Mouse (Mus musculus): ENCODE measurements around the gene 4933428G20Rik.

The 4933428G20Rik gene

DNA sequence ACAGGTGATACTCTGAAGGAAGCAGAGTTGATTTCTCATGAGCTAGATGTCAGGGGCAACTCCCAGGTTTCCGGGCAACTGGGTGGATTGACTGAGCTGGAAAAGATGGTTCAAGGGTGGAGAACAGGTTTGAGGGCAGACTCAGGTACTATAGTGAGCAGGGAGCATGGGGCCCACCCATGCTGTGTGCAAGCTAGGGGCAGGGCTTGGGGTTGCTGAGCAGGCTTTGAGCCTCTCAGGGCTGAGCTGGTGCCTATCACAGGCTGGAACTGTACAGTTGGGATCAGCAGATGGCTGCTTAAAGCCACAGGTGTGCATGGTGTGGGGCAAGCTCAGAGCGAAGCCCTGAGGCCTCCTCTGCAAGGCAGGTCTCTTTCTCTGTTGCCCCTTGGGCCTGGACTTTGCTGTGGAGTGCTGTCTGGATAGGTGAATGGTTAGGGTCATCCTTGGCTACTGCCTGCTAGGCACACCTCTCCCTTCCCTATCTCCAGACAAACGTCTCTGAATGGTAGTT lies 38.8 kb downstream of the 4933428G20Rik start:
- no peak for DNase-seq

DNA sequence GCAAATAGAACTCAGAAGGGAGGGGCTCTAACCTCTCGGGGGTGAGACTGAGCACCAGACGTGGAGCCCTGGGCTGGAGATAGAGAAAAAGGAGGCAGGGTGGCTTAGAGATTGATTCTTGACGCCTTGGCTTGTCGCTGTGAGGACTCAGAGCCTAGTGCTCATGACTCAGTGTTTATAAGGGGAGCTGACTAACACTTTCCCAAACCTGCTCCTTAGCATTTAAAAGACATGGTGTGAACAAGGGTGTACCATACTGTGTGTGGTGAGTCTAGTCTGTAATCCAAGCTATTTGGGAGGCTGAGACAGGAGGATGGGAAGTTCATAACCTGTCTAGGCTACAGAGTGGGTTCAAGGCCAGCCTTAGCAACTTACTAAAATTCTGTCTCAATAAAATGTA lies 43.0 kb downstream of the 4933428G20Rik start:
- DNase-seq = no peak

DNA sequence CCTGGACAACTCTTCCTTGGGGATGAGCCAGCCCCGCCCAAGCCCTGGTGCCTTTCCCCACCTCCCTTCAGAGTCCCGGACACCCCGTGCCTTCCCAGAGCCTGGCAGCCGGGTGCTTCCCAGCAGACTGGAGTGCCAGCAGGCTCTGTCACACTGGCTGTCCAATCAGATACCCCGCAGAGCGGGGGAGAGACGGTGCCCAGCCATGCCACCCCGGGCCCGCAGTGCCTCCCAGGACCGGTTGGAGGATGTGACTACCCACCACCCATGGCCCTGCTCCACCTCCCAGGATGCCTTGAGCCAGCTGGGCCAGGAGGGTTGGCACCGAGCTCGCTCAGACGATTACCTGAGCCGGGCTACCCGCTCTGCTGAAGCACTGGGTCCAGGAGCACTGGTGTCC lies 48.5 kb downstream of the 4933428G20Rik start:
- DNase-seq = no peak

DNA sequence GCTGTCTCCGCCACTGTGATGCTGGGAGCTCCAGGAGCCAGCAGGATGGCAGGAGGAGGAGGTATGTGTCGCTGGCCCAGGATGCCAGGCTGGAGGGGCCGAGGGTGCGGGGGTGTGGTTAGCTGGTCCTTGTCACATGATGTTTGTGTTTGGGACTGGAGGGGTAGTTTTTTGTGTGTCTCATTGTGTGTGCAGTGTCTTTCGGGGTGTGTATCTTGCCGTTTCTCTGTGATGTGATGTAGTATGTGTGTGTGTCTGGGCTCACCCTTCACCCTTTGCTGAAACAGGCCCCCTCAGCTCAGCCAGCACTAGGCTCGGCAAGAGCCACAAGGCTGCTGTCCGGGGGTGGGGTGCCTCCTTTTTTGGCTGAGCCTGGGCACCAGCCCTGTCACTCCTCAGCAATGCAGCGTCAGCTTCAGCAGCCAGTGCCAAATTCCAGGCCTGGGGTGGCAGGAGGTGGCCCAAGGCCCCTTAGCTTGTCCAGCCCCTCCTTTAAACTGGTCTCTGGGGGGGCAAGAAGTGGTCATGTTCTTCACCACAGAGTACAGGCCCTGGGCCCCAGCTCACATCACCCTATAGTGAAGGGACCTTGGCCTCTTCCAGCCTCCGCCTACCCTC lies 49.7 kb downstream of the 4933428G20Rik start:
- DNase-seq = peak; percentile 57 to 71

DNA sequence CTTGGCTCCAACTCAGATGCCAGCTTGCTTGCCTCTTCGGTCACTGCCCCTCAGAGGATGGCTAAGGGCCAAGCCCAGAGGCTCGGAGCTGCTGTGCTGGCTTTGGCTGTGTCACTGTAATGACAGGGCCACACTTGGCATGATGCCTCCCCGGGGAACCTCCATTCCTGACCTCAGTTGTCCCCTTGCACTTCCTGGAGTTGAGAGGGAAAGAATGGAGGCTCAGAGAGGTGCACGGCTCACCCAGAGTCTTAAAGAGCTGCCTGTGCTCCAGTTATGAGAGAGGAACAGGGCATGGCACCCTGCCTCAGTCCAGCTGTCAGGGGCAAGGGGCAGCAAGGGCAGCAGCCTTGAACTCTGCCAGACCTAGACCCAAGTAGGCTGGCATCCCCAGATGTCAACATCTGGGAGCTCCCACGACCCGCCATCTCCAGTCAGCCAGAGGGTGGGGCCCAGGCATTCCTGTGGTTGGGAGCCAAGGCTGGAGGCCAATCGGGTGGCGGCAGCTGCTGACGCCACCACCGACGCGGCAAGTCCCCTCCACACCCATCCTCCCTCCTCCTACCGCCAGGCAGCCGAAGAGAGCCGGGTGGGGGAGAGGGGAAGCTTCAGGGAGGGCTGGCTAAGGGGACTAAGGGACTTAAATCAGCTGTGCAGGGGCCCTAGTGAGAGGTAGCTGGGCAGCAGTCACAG lies 50.4 kb downstream of the 4933428G20Rik start:
- peak; percentile 88 to 94 for DNase-seq

DNA sequence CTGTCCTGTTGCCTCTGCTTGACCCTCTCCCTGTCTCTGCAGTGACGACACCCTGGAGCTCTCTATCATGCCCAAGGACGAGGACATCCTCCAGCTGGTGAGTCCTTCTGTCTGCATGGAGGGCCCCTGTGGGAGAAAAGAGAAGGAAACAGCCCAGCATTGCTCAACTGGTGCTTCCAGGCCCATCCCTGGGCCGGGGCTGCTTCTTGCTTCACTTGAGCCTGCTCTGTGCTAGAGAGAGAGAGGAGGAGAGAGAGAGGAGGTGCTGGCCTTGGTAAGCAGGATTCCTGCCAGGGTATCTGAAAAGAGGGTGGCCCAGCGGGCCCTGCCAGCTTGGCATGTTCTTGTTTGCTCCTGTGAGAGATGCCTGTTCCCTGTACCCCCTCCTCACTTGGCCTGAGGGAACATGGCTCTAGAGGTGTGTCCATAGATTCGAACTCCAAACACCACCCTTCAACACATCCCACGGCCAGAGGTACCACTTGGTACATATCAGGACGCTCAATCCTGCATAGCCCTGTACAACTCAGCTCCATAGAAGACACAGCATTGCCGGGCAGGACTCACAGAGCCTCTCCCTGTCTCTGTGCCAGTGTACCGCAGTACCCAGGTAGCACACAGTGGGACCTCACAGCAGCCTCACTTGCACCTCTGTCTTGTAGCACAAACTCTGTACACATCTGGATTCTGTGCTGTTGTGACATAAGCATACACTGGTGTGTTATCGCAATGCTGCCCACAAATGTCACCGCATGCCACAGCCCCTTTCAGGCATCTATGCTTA lies 51.3 kb downstream of the 4933428G20Rik start:
- peak in 1 of 2 experiments; percentile 61 for DNase-seq

DNA sequence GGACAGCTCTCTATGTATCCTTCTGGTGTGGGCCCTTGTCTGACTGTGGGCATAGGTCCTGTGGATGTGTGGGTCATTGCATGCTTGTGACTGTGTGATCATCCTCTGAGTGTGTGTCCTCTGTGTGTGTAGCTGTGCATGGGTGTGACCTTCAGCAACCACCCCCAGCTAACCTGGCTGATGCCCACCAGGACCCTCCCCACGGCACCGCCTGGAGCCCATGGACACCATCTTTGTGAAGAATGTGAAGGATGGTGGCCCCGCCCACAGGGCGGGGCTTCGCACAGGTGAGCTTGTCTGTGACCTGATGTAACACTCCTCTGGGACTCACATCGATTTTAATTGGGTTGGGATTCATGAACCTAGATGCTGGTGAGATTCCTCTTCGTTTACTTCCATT lies 52.2 kb downstream of the 4933428G20Rik start:
- DNase-seq = no peak

DNA sequence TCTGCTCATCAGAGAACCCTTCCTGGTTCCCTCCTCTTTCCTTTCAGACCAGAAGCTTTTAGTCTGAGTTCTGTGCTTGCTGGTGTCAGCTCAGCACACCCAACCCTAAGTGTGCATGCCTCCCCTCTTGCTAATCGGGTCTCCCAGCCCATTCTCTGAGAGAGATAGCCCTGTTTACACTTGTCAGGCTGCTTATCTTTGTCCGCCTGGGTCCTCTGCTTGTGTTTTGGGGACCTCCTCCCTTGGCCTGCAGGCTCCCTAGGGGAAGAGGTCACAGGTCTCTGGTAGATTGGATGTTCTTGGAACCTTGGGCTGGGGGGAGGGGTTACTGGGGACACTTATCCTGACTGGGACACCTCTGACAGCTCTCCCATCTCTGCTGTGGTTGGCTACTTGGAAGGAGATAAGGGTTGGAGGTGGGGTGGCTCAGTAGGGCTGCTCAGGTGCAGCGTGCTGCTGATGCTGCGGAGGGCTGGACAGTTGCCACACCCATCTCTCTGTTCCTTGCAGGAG lies 54.1 kb downstream of the 4933428G20Rik start:
- no peak for DNase-seq

DNA sequence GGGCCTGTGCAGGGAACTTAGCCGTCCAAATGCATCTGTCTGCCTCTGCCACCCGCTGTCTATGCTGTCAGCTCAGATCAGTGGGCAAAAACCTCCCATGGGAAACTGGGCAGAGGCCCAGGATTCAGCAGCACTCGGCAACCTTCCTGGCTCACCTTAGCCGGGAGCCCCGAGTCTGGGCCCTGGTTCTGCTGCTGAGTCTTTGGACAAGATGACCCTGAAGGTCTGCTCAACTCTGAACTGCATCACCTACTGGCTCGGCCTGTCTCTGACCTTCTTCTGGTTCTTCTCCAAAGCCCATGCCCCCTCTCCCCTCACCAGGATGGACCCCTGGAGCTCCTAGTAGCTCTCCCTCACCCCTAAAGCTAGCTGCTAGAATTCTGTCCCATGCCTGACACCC lies 54.5 kb downstream of the 4933428G20Rik start:
- no peak for DNase-seq

DNA sequence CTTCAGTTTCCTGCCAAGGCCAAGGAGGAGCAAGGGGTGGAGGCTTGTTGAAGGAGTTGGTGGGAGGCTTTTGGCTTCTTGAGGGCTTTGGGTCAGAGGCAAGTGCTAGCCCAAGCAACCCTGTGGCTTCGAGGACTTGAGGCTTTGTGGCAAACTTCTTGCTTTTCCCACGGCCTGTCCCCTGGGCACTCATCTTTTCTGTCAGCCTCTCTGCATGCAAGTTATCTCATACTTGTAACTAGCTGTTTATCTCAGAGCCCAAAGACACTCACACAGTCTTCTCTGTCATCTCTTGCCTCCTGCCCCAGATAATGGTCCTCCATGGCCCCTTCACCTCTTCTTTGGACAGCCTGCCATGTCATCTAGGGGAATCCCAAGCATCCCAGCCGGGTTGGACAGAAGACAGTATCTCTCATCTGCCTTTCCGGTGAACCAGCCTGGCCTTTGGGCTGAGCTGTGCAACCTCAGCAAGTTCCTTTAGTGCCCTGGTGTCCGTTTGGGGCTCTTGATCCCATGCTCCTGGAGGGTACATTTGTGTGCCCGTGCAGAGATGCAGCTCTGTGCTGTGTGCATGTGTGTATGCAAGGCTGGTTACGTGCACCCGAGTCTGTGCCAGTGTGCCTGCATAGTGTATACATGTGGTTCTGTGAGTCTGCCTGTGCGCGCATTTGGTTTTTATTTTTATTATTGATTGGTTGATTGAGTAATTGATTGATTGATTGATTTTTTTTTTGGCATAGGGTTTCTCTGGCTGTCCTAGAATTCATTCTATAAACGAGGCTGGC lies 57.1 kb downstream of the 4933428G20Rik start:
- DNase-seq = no peak

DNA sequence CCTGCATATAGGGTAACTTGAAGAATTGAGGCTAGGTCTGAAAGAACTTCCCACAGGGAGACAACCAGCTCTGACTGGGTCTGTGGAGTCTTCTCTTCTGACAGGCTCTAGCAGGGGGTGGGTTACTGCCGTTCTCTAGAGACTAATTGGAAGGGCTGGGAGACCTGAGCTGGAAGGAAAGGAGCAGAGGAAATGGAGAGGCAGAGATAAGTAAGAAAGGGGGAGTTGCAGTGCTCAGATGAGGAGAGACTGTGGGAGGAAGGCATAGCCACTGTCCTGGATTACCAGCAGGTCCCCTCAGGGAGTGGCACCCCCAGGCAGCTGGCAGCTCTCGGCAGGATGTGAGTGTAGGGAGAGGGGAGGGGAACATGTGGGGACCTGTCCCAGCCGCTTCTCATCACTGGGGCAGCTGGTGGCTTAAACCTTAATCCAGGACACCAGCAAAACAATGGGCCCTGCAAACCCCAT lies 58.4 kb downstream of the 4933428G20Rik start:
- peak in 1 of 2 experiments; percentile 65 for DNase-seq

DNA sequence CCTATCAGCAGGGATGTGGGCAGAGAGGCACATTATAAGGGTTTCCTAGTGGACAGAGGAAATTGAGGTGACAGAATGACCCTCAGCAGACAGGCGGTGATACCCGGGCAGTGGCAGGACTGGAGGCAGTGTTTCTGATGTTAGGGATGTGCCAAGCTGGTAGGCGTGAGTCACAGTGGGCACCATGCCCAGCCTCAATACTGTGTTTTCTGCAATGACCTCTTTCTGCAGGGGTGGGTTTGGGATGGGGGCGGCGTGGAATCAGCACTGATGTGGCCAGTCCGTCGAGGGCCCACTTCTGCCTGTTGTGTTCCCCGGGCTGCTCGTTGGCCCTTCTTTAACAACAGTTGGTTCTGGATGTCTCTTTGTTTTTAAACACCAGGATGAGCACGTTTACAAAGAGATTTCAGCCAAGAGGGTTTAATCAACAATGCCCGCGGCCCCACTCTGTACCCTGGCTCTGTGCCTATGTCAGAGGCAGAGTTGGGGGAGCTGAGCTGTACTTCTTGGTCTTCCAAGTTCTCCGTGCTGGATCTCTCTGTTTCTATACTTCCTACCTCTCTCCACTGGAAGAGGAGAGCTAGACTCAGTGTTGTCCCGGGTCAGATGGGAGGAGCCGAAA lies 59.0 kb downstream of the 4933428G20Rik start:
- DNase-seq = peak; percentile 55 to 66
